8 mouse cellular contexts compared by ENCODE assay signal in genomic region chr7:58658790-58659405, GRCm38 (mm10). TPM values are rescaled to one million over a fixed set of nuclear protein-coding genes. Genes with fewer than 3 reads are reported as not detected.
DNase-seq lines count a peak whose midpoint lies in the region; ATAC-seq and TF ChIP-seq lines count a peak whose summit lies in the region.

No protein-coding gene starts in this region.

- ATAC-seq in kidney, postnatal 0 days (replicated peaks; ENCODE audit: low FRiP score, low read depth), result no peak
- no peak for ATAC-seq in embryonic facial prominence, embryonic 13.5 days (ENCODE audit: insufficient number of reproducible peaks, insufficient read depth, low FRiP score, low TSS enrichment, low read depth)
- ATAC-seq in intestine, embryonic 15.5 days, result no peak
- ATAC-seq in neural tube, embryonic 11.5 days (ENCODE audit: insufficient read depth, low FRiP score, low TSS enrichment), result peak; percentile 0; the same call in 1 of the 2 replicates

- peak overlapping the region; percentile 63; the same call in 1 of the 2 replicates for H3K9ac ChIP-seq in kidney, postnatal 0 days (ENCODE audit: low read depth, low read length)
- peak overlapping the region; percentile 80 for H3K9ac ChIP-seq in embryonic facial prominence, embryonic 13.5 days
- peak overlapping the region; percentile 62 for H3K9ac ChIP-seq in intestine, embryonic 15.5 days
- H3K9ac ChIP-seq in neural tube, embryonic 11.5 days (ENCODE audit: low read length), result peak overlapping the region; percentile 55

- H3K4me1 ChIP-seq in kidney, postnatal 0 days (replicated peaks; ENCODE audit: insufficient read depth, low read length), result no peaks in the 10 kb centered on the region; the same call in 1 of the 2 replicates
- 0 out of 2 replicates have a peak, but pooled peaks cover 6% of the 10 kb centered on the region for H3K4me1 ChIP-seq in embryonic facial prominence, embryonic 13.5 days
- H3K4me1 ChIP-seq in intestine, embryonic 15.5 days (replicated peaks), result 0 out of 2 replicates have a peak, but pooled peaks cover 4% of the 10 kb centered on the region
- 0 out of 2 replicates have a peak, but pooled peaks cover 3% of the 10 kb centered on the region for H3K4me1 ChIP-seq in neural tube, embryonic 11.5 days (ENCODE audit: control insufficient read depth, insufficient read depth, low read length)

- no peak for TF ChIP-seq CTCF in kidney, postnatal 0 days (IDR thresholded peaks at IDR 0.05; ENCODE audit: low read depth)

- peak overlapping the region; percentile 71 for H3K4me3 ChIP-seq in kidney, postnatal 0 days (replicated peaks; ENCODE audit: low read depth, low read length)
- peak overlapping the region; percentile 76 for H3K4me3 ChIP-seq in embryonic facial prominence, embryonic 13.5 days
- H3K4me3 ChIP-seq in intestine, embryonic 15.5 days (replicated peaks), result peak overlapping the region; percentile 75
- peak overlapping the region; percentile 61 for H3K4me3 ChIP-seq in neural tube, embryonic 11.5 days (ENCODE audit: low read depth, low read length)

- no peaks in the 10 kb centered on the region for H3K9me3 ChIP-seq in kidney, postnatal 0 days (replicated peaks; ENCODE audit: low read length)
- H3K9me3 ChIP-seq in embryonic facial prominence, embryonic 13.5 days, result no peaks in the 10 kb centered on the region
- H3K9me3 ChIP-seq in intestine, embryonic 15.5 days, result no peaks in the 10 kb centered on the region
- no peaks in the 10 kb centered on the region for H3K9me3 ChIP-seq in neural tube, embryonic 11.5 days (ENCODE audit: control insufficient read depth, low read length)

- no peak for DNase-seq in kidney, postnatal 0 days (ENCODE audit: low spot score)
- DNase-seq in kidney, postnatal 36 days, result no peak
- DNase-seq in neural tube, embryonic 11.5 days (ENCODE audit: low spot score), result no peak
- DNase-seq in spleen, postnatal 4 days (ENCODE audit: low spot score in 2 of 2), result no peak
- no peak for DNase-seq in right cerebral cortex, postnatal 25 days
- DNase-seq in testis, postnatal 14 days (ENCODE audit: low spot score), result no peak

- peak overlapping the region; percentile 96 for H3K4me2 ChIP-seq in kidney, postnatal 0 days (ENCODE audit: low read length)
- H3K4me2 ChIP-seq in embryonic facial prominence, embryonic 13.5 days, result peak overlapping the region; percentile 93
- peak overlapping the region; percentile 95 for H3K4me2 ChIP-seq in intestine, embryonic 15.5 days (replicated peaks)
- H3K4me2 ChIP-seq in neural tube, embryonic 11.5 days (ENCODE audit: low read depth), result peak overlapping the region; percentile 87

- H3K27ac ChIP-seq in kidney, postnatal 0 days, result no peak overlapping the region
- H3K27ac ChIP-seq in embryonic facial prominence, embryonic 13.5 days, result no peak overlapping the region
- no peak overlapping the region; the same call in 1 of the 2 replicates for H3K27ac ChIP-seq in intestine, embryonic 15.5 days
- no peak overlapping the region for H3K27ac ChIP-seq in neural tube, embryonic 11.5 days (ENCODE audit: low read depth, low read length)

- no peaks in the 10 kb centered on the region for H3K27me3 ChIP-seq in kidney, postnatal 0 days (ENCODE audit: insufficient read depth, low read length)
- H3K27me3 ChIP-seq in embryonic facial prominence, embryonic 13.5 days, result peaks cover 2% of the 10 kb centered on the region; the same call in 1 of the 2 replicates
- no peaks in the 10 kb centered on the region for H3K27me3 ChIP-seq in intestine, embryonic 15.5 days (replicated peaks)
- H3K27me3 ChIP-seq in neural tube, embryonic 11.5 days (ENCODE audit: control insufficient read depth, insufficient read depth, low read length), result no peaks in the 10 kb centered on the region

- no peaks in the 10 kb centered on the region for H3K36me3 ChIP-seq in kidney, postnatal 0 days (ENCODE audit: insufficient read depth, low read length)
- no peaks in the 10 kb centered on the region for H3K36me3 ChIP-seq in embryonic facial prominence, embryonic 13.5 days
- H3K36me3 ChIP-seq in intestine, embryonic 15.5 days, result no peaks in the 10 kb centered on the region
- no peaks in the 10 kb centered on the region for H3K36me3 ChIP-seq in neural tube, embryonic 11.5 days (ENCODE audit: control insufficient read depth, insufficient read depth, low read length)

- 17% methylated on average over 14 of the region's 14 CpGs for WGBS in kidney, postnatal 0 days
- 25% methylated on average over 14 of the region's 14 CpGs for WGBS in embryonic facial prominence, embryonic 13.5 days
- WGBS in intestine, embryonic 15.5 days, result 23% methylated on average over 14 of the region's 14 CpGs
- 26% methylated on average over 14 of the region's 14 CpGs for whole genome bisulfite sequencing in neural tube, embryonic 11.5 days

RNA-seq across cellular contexts. Expression of gene Atp10a, which starts 2.9 kb away (rescaled TPM):
- polyA plus RNA-seq in kidney, postnatal 0 days (2015; fragmentation: Nextera tagmentation; extraction: Ambion mirVana), result 2.0 and 2.3 TPM in 2 replicates
- polyA plus RNA-seq in embryonic facial prominence, embryonic 13.5 days (2015; fragmentation: Nextera tagmentation; extraction: Ambion mirVana), result 2.0 and 2.1 TPM in 2 replicates
- 2.9 TPM in 2 replicates for polyA plus RNA-seq in intestine, embryonic 15.5 days (2015; fragmentation: Nextera tagmentation; extraction: Ambion mirVana)
- 2.1 and 2.7 TPM in 2 replicates for polyA plus RNA-seq in neural tube, embryonic 11.5 days (2014; fragmentation: Nextera tagmentation; extraction: Ambion mirVana)
